Mouse (Mus musculus): ENCODE results near the gene Syn2. TPM values are rescaled to one million over a fixed set of nuclear protein-coding genes. Genes with fewer than 3 reads are reported as not detected.

Syn2 gene
- polyA plus RNA-seq, 1 experiment from 2014 or later, result 13.2 TPM

GRCm38 (mm10) chr6:115318811-115319210, 184.1 kb downstream of the Syn2 start:
- Histone ChIP-seq H3K4me3 (no peak overlapping the region), H3K9ac (no peak overlapping the region), H3K27me3 (no peaks in the 10 kb centered on the region), H3K4me2 (replicated peaks) (no peak overlapping the region), H3K36me3 (no peaks in the 10 kb centered on the region), H3K4me1 (no peaks in the 10 kb centered on the region), H3K27ac (no peak overlapping the region), H3K9me3 (replicated peaks) (no peaks in the 10 kb centered on the region)
- no peak for ATAC-seq (ENCODE audit: low FRiP score)
- WGBS, result 86% methylated on average over 6 of the region's 6 CpGs

- no peak for ATAC-seq (ENCODE audit: low FRiP score)
- H3K4me1 ChIP-seq, result no peaks in the 10 kb centered on the region
- no peak overlapping the region for H3K4me3 ChIP-seq
- H3K9me3 ChIP-seq (replicated peaks), result no peaks in the 10 kb centered on the region
- H3K36me3 ChIP-seq, result no peaks in the 10 kb centered on the region
- H3K4me2 ChIP-seq (replicated peaks), result no peak overlapping the region
- H3K9ac ChIP-seq, result no peak overlapping the region
- WGBS, result 95% methylated on average over 4 of the region's 4 CpGs
- H3K27me3 ChIP-seq, result no peaks in the 10 kb centered on the region
- H3K27ac ChIP-seq, result no peak overlapping the region
These were observed 185.0 kb downstream of the Syn2 start for GRCm38 (mm10) chr6:115319686-115320085.

- Histone ChIP-seq H3K4me3 (no peak overlapping the region), H3K4me1 (no peaks in the 10 kb centered on the region), H3K27me3 (no peaks in the 10 kb centered on the region), H3K4me2 (replicated peaks) (no peak overlapping the region), H3K9me3 (replicated peaks) (no peaks in the 10 kb centered on the region), H3K9ac (no peak overlapping the region), H3K36me3 (no peaks in the 10 kb centered on the region), H3K27ac (no peak overlapping the region)
- no peak for ATAC-seq (ENCODE audit: low FRiP score)
- 86% methylated on average over 8 of the region's 8 CpGs for WGBS
These were observed 186.4 kb downstream of the Syn2 start for GRCm38 (mm10) chr6:115320927-115321714.

GRCm38 (mm10) chr6:115321883-115322351, 187.2 kb downstream of the Syn2 start:
- 76% methylated on average over 6 of the region's 6 CpGs for WGBS
- Histone ChIP-seq H3K4me2 (replicated peaks) (no peak overlapping the region), H3K9ac (no peak overlapping the region), H3K4me1 (no peaks in the 10 kb centered on the region), H3K27me3 (no peaks in the 10 kb centered on the region), H3K9me3 (replicated peaks) (no peaks in the 10 kb centered on the region), H3K36me3 (no peaks in the 10 kb centered on the region), H3K4me3 (no peak overlapping the region), H3K27ac (no peak overlapping the region)
- no peak for ATAC-seq (ENCODE audit: low FRiP score)

GRCm38 (mm10) chr6:115322956-115323355, 188.3 kb downstream of the Syn2 start:
- Histone ChIP-seq H3K9ac (no peak overlapping the region), H3K4me2 (replicated peaks) (no peak overlapping the region), H3K4me3 (no peak overlapping the region), H3K36me3 (no peaks in the 10 kb centered on the region), H3K27me3 (no peaks in the 10 kb centered on the region), H3K9me3 (replicated peaks) (0 out of 2 replicates have a peak, but pooled peaks cover 3% of the 10 kb centered on the region), H3K27ac (no peak overlapping the region), H3K4me1 (no peaks in the 10 kb centered on the region)
- ATAC-seq (ENCODE audit: low FRiP score), result no peak
- 93% methylated on average over 5 of the region's 5 CpGs for WGBS

GRCm38 (mm10) chr6:115330964-115331363, 196.3 kb downstream of the Syn2 start:
- no peak overlapping the region for H3K9ac ChIP-seq
- 0 out of 2 replicates have a peak, but pooled peaks cover 3% of the 10 kb centered on the region for H3K9me3 ChIP-seq (replicated peaks)
- H3K27me3 ChIP-seq, result no peaks in the 10 kb centered on the region
- no peak overlapping the region for H3K27ac ChIP-seq
- ATAC-seq (ENCODE audit: low FRiP score), result no peak
- no peak overlapping the region for H3K4me3 ChIP-seq
- H3K36me3 ChIP-seq, result no peaks in the 10 kb centered on the region
- no peaks in the 10 kb centered on the region for H3K4me1 ChIP-seq
- H3K4me2 ChIP-seq (replicated peaks), result no peak overlapping the region

Small RNA genes lying within 50 kb of the gene (microRNA-seq; reads per million reads assigned to microRNA genes)
- gene Gm24767, result not detected

Other genes with a start within 250 kb of the Syn2 start
- 94.2 and 94.3 TPM in 2 replicates for gene Vgll4, start 164.9 kb upstream of the Syn2 start, polyA plus RNA-seq (2016; fragmentation: Nextera tagmentation; extraction: Ambion mirVana)
- 54.5 and 57.7 TPM in 2 replicates for gene Tamm41, start 97.0 kb upstream of the Syn2 start, polyA plus RNA-seq (2016; fragmentation: Nextera tagmentation; extraction: Ambion mirVana)
- gene Gm17482, start 92.4 kb downstream of the Syn2 start, polyA plus RNA-seq (2016; fragmentation: Nextera tagmentation; extraction: Ambion mirVana), result not detected in 2 replicates
- gene Timp4, start 117.3 kb downstream of the Syn2 start, polyA plus RNA-seq (2016; fragmentation: Nextera tagmentation; extraction: Ambion mirVana), result 1.4 and 2.2 TPM in 2 replicates
- gene Pparg, start 226.0 kb downstream of the Syn2 start, polyA plus RNA-seq (2016; fragmentation: Nextera tagmentation; extraction: Ambion mirVana), result 0.45 TPM in 1 of 2 replicates, not detected in the other

Data from hindbrain, embryonic 12.5 days (tissue).